ENCODE assay signal across 8 mouse cellular contexts in genomic region chr7:58658790-58659405, GRCm38 (mm10). TPM values are rescaled to one million over a fixed set of nuclear protein-coding genes. Genes with fewer than 3 reads are reported as not detected.
DNase-seq lines count a peak whose midpoint lies in the region; ATAC-seq and TF ChIP-seq lines count a peak whose summit lies in the region.

No protein-coding gene starts in this region.

- peaks cover 10% of the 10 kb centered on the region; the same call in 1 of the 2 replicates for H3K4me1 ChIP-seq in heart, embryonic 16.5 days (ENCODE audit: control insufficient read depth, insufficient read depth, low read length)

- peak overlapping the region; percentile 77 for H3K4me2 ChIP-seq in heart, embryonic 16.5 days (ENCODE audit: low read depth, low read length)

- no peaks in the 10 kb centered on the region for H3K27me3 ChIP-seq in heart, embryonic 16.5 days (ENCODE audit: control insufficient read depth, insufficient read depth, low read length)

- no peaks in the 10 kb centered on the region for H3K9me3 ChIP-seq in heart, embryonic 16.5 days (replicated peaks; ENCODE audit: control insufficient read depth, low read length)

- no peak for DNase-seq in gastrocnemius, adult 2 months
- no peak for DNase-seq in gastrocnemius, postnatal 4 days (ENCODE audit: low spot score in 2 of 2)
- no peak for DNase-seq in left cerebral cortex, postnatal 4 days
- no peak for DNase-seq in embryo, embryonic 11 days
- no peak for DNase-seq in spleen, postnatal 36 days (ENCODE audit: low spot score in 2 of 2)

- 27% methylated on average over 14 of the region's 14 CpGs for WGBS in heart, embryonic 16.5 days

- no peaks in the 10 kb centered on the region for H3K36me3 ChIP-seq in heart, embryonic 16.5 days (ENCODE audit: control insufficient read depth, insufficient read depth)

- TF ChIP-seq CTCF in gastrocnemius, adult 2 months (IDR thresholded peaks at IDR 0.05), result no peak

- intact Hi-C loops in gastrocnemius, adult 2 months (cut with DNase I), result no loop called here
- intact Hi-C loops in left cerebral cortex, postnatal 4 days (cut with DNase I), result no loop called here

- H3K27ac ChIP-seq in gastrocnemius, adult 2 months, result peak overlapping the region; percentile 81
- H3K27ac ChIP-seq in heart, embryonic 16.5 days (ENCODE audit: low read length), result no peak overlapping the region; the same call in 1 of the 2 replicates

- H3K4me3 ChIP-seq in gastrocnemius, adult 2 months, result peak overlapping the region; percentile 86
- peak overlapping the region; percentile 86 for H3K4me3 ChIP-seq in heart, embryonic 16.5 days (ENCODE audit: low read length)

- peak; percentile 15 for ATAC-seq in CD4-positive, CD25-positive, alpha-beta regulatory T cell, adult 4 months
- ATAC-seq in heart, embryonic 16.5 days (replicated peaks; ENCODE audit: extremely low read depth, insufficient read depth, low FRiP score), result no peak; the same call in 1 of the 2 replicates
- peak; percentile 1; the same call in 1 of the 2 replicates for ATAC-seq in megakaryocyte, adult 5-6 weeks (ENCODE audit: poor library complexity, severe bottlenecking)

- peak overlapping the region; percentile 82 for H3K9ac ChIP-seq in heart, embryonic 16.5 days (ENCODE audit: low read length)

RNA-seq across cellular contexts. Expression of gene Atp10a, which starts 2.9 kb away (rescaled TPM):
- 1 to 10 TPM; 1.3 to 2.0 TPM for total RNA-seq in gastrocnemius, adult 2 months (2021)
- 1 to 10 TPM; 7.8 to 7.9 TPM for total RNA-seq in gastrocnemius, postnatal 4 days (2021)
- 1 to 10 TPM; 4.0 to 4.5 TPM for polyA plus RNA-seq in CD4-positive, CD25-positive, alpha-beta regulatory T cell, adult 4 months (2017; shearing (Covaris generic))
- polyA plus RNA-seq in heart, embryonic 16.5 days (2015; fragmentation: Nextera tagmentation; extraction: Ambion mirVana), result 1.8 and 1.9 TPM in 2 replicates
- 12.4 and 13.4 TPM in 2 replicates for total RNA-seq in megakaryocyte, adult 5-6 weeks (2015)
- total RNA-seq in megakaryocyte, adult 5-6 weeks (2017), result 18.5 and 19.8 TPM in 2 replicates
- total RNA-seq in left cerebral cortex, postnatal 4 days (2021), result 1 to 10 TPM; 3.4 to 3.7 TPM
